Mouse (Mus musculus): Measurements from ENCODE around the gene Efcab11.

DNA sequence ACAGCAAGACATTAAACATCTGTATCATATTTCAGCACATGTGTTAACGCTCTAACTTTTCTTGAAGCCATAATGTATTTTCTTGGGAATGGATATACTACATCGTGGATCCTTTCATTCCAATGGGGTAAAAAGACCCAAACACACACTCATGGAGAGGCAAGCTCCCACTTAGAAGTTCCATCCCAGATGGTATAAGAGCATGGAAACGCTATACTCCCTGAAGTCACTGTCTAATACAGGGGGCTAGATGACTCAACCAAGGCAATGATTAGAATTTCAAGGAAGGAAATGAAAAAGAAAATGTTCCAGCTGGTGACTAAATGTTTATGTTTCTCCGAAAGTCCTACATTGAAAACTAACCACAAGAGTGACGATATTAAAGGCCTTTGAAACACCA is 76.3 kb downstream of the Efcab11 start:
- TF ChIP-seq GATA1 (IDR thresholded peaks at IDR 0.05; ENCODE audit: low read length) (no peak), TAL1 (IDR thresholded peaks at IDR 0.05; ENCODE audit: low read length) (no peak)

Data from erythroblast, embryonic 14.5 days (primary cell).